Mouse (Mus musculus) olfactory bulb, adult 2 months (tissue): ENCODE data around the gene Aloxe3. TPM values are rescaled to one million over a fixed set of nuclear protein-coding genes. Genes with fewer than 3 reads are reported as not detected.
"Not testable (repeated sequence)": the region's sequence is repeated elsewhere in the genome, so short reads cannot be mapped to it uniquely, and the experiment has no call there.

Source experiments
- H3K27ac ChIP-seq: fragments of 200-500 bp; 2 replicates; pipeline ENCODE4 v1.5.1; 2012; ENCODE audit warnings: low read depth, low read length; ENCODE audit not compliant: insufficient read depth
- H3K4me1 ChIP-seq: fragments of 200-500 bp; 2 replicates; pipeline ENCODE4 v1.6.1; 2012; ENCODE audit warnings: low read length; ENCODE audit not compliant: control insufficient read depth, insufficient read depth
- H3K4me3 ChIP-seq: fragments of 200-500 bp; 2 replicates; pipeline ENCODE4 v1.5.1; 2012; ENCODE audit warnings: mild to moderate bottlenecking, low read depth, low read length, moderate library complexity; ENCODE audit not compliant: insufficient read depth
- CTCF ChIP-seq: fragments of 200-500 bp; IDR thresholded peaks from 2 replicates; pipeline ENCODE4 v1.5.1; 2012; ENCODE audit warnings: low read depth, mild to moderate bottlenecking, low read length, moderate library complexity; ENCODE audit not compliant: insufficient read depth
- POLR2A ChIP-seq: fragments of 200-500 bp; IDR thresholded peaks from 2 replicates; pipeline ENCODE4 v1.6.1; 2012; ENCODE audit warnings: mild to moderate bottlenecking, low read depth, low read length, moderate library complexity; ENCODE audit not compliant: insufficient read depth
- WGBS: fragments of 180-500 bp; shearing (Covaris S2); methylation state at CpG from one replicate; pipeline ENCODE4 v1.1.7; 2018; 5-methylcytosine and 5-hydroxymethylcytosine counted together
- polyA plus RNA-seq: library from polyadenylated mRNA; stranded (reverse); fragments of >200 nt; gene quantifications from 2 replicates; pipeline ENCODE4 v1.2.4, GENCODE M21; 2012; ENCODE audit warnings: low replicate concordance; ENCODE audit not compliant: missing spikeins, insufficient read depth, insufficient read length

Gene Aloxe3
- polyA plus RNA-seq, 1 experiment = not detected

DNA sequence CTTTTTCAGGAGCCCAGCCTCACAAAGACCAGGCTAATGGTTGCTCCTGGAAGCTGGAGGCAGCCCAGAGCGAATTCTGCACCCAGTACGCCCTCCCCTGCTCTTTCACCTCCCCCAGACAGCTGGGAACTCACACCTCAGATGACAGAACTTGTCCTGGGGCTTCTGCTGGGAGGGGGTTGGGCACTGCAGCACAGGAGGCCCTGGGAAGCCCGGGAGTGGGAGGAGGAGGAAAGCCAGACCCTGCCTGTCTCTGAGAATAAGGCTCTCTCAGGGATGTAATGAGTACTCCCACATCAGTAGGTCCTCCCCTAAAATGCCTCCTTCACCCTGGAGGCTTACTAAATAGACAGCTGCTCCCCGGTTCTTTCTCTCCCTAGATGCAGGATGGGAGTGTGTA is 38.6 kb upstream of the Aloxe3 start:
- no peak for TF ChIP-seq CTCF
- TF ChIP-seq POLR2A = no peak
- peak overlapping the region; percentile 93 for H3K27ac ChIP-seq
- 32% methylated on average over 4 of the region's 4 CpGs for WGBS
- H3K4me3 ChIP-seq = no peak overlapping the region
- H3K4me1 ChIP-seq = peaks cover 38% of the 10 kb centered on the region

GRCm38 (mm10) chr11:69087597-69087996 is 38.1 kb upstream of the Aloxe3 start:
- WGBS = 74% methylated on average over 2 of the region's 2 CpGs
- TF ChIP-seq CTCF (no peak), POLR2A (no peak)
- H3K4me1 ChIP-seq = peaks cover 38% of the 10 kb centered on the region
- H3K27ac ChIP-seq = peak overlapping the region; percentile 93
- H3K4me3 ChIP-seq = no peak overlapping the region

- peak; percentile 89 for TF ChIP-seq POLR2A
- TF ChIP-seq CTCF = no peak
- peak within 1 kb of the TSS; percentile 97 for H3K27ac ChIP-seq
- peak within 1 kb of the TSS; percentile 86 for H3K4me3 ChIP-seq
- WGBS = under 1% methylated on average over 62 of the region's 67 CpGs
- peaks cover 38% of the 10 kb centered on the region for H3K4me1 ChIP-seq
These were observed 37.4 kb upstream of the Aloxe3 start, which contains the start of gene Vamp2 for GRCm38 (mm10) chr11:69088103-69088855. Vamp2 (plus strand) TSS chr11:69088490.

- Histone ChIP-seq H3K4me3 (peak overlapping the region; percentile 86), H3K27ac (peak overlapping the region; percentile 97)
These were observed 36.7 kb upstream of the Aloxe3 start for GRCm38 (mm10) chr11:69088856-69089615.

DNA sequence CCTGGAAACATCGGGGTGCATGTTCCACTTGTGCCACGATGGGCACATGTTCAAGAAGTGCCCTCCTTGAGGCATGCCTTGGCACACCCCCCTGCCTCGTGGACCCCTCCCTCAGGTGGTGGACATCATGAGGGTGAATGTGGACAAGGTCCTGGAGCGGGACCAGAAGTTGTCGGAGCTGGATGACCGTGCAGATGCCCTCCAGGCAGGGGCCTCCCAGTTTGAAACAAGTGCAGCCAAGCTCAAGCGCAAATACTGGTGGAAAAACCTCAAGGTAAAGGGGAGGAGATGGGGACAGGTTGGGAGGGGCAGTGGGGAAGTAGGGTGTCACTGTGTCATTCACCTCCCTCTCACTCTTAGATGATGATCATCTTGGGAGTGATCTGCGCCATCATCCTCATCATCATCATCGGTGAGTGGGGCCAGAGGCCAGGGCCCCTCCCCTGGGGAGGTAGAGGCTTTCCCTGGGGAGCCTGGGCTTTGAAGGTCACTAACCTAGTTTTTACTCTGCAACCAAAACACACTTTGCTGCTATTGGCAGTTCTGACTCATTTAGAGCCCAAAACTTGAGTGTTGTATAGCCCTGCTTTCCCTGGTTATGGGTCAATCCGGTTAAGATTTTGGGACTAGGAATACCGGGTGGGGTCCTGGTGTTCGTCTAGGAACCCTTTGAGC is 35.9 kb upstream of the Aloxe3 start:
- Histone ChIP-seq H3K27ac (peak overlapping the region; percentile 97), H3K4me3 (peak overlapping the region; percentile 86), H3K4me1 (peaks cover 40% of the 10 kb centered on the region)
- WGBS = 41% methylated on average over 12 of the region's 12 CpGs
- TF ChIP-seq CTCF (no peak), POLR2A (no peak)

More at GRCm38 (mm10) chr11:69088856-69089615, 36.7 kb upstream of the Aloxe3 start:
- TF ChIP-seq POLR2A = no peak
- no peak for TF ChIP-seq CTCF
- peaks cover 38% of the 10 kb centered on the region for H3K4me1 ChIP-seq
- WGBS = 3% methylated on average over 25 of the region's 25 CpGs

DNA sequence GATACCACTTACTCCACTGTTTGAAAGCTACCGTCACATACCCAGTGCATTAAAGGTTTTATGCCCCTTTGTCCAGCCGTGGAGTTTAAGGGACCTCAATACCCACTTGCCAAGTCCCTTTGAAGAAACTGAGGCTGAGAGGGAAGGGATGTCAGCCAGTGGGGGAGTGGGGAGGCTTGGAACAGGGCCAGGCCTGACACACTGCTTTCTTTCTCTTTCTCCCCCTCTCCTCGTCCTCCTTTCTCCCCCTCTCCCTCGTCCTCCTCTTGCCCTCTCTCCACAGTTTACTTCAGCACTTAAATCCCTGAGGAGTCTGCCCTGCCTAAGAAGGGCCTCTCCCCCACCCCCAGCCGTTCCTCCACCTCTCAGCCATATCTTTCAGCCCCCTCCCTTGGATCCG is 35.3 kb upstream of the Aloxe3 start:
- H3K27ac ChIP-seq = peak overlapping the region; percentile 36; the same call in 1 of the 2 replicates
- 14% methylated on average over 6 of the region's 6 CpGs for WGBS

DNA sequence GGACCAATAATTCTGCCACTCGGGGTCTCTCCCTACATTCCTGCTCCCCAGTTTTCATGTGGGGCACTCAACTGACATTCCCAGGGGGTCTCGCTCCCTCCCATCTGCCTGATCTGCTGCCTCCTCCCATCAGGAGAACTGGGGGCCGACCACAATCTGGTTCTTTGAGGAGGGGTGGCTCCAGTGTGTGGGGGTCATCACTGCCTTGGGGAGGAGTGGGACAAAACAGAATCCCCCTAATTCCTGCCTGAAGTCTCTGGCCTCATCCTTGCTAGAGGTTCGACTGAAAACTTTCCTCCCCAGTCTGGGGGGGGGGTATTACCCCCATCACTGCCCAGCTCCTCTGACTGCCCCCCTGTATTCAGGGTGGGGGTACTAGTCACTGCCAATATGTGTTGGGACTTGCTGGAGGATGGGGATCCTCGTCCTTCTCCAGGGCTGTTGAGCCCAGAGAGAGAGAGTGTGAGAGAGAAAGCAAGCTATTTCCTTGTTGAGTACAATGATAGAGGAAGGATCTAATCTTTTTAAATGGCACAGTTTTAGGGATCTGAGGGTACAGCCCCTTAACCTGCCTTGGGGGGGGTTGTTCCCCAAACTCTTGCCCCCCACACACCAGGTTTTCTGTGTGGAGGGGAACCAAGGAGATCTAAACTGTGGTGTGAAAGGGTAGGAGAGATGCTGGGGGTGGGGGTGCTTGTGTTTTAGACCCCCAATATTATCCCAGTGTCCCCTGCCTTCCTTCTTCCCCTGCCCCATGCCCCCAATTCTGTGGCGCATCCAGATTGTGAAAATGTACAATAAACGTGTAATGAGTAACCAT is 33.9 kb upstream of the Aloxe3 start:
- 54% methylated on average over 7 of the region's 7 CpGs for WGBS
- no peak overlapping the region for H3K27ac ChIP-seq

More for the DNA sequence above, 35.3 kb upstream of the Aloxe3 start:
- TF ChIP-seq POLR2A = no peak
- no peak for TF ChIP-seq CTCF
- H3K4me3 ChIP-seq = peak overlapping the region; percentile 86
- H3K4me1 ChIP-seq = peaks cover 40% of the 10 kb centered on the region

GRCm38 (mm10) chr11:69092386-69092751 is 33.3 kb upstream of the Aloxe3 start:
- H3K27ac ChIP-seq = no peak overlapping the region
- TF ChIP-seq CTCF (no peak), POLR2A (no peak)
- peaks cover 34% of the 10 kb centered on the region for H3K4me1 ChIP-seq
- 3% methylated on average over 3 of the region's 3 CpGs for WGBS
- no peak overlapping the region for H3K4me3 ChIP-seq

More for the DNA sequence above, 33.9 kb upstream of the Aloxe3 start:
- TF ChIP-seq CTCF (no peak), POLR2A (no peak)
- H3K4me1 ChIP-seq = peaks cover 33% of the 10 kb centered on the region
- H3K4me3 ChIP-seq = no peak overlapping the region

DNA sequence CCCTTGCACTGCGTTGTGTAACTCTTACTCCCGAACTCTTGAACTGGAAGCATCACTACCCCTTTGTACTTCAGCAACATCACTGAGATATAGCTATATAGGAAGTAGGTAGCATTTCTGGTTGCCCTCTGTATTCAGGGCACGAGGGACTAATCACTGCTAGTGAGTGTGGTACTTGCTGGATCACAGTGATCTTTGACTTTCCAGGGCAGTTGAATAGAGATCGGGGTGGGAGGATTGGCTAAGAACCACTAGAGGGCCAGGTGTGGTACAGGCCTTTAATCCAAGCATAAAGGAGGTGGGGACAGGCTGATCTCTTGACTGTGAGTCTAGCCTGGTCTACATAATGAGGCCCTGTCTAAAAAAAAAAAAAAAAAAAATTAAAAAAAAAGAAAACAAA is 32.8 kb upstream of the Aloxe3 start:
- Histone ChIP-seq H3K4me3 (no peak overlapping the region), H3K27ac (no peak overlapping the region), H3K4me1 (peaks cover 34% of the 10 kb centered on the region)
- 83% methylated on average over 4 of the region's 4 CpGs for WGBS
- no peak for TF ChIP-seq POLR2A
- TF ChIP-seq CTCF = no peak

- not testable (repeated sequence) for H3K4me3 ChIP-seq
- 0 out of 2 replicates have a peak overlapping the region, but pooled peaks have one; percentile 98 for H3K27ac ChIP-seq
- 91% methylated on average over 7 of the region's 7 CpGs for WGBS
- H3K4me1 ChIP-seq = peaks cover 39% of the 10 kb centered on the region
These were observed 31.8 kb upstream of the Aloxe3 start for GRCm38 (mm10) chr11:69093856-69094255.
